Mouse (Mus musculus): ENCODE data around the gene Plk5. TPM values are rescaled to one million over a fixed set of nuclear protein-coding genes. Genes with fewer than 3 reads are reported as not detected.
"Not testable (repeated sequence)": the region's sequence is repeated elsewhere in the genome, so short reads cannot be mapped to it uniquely, and the experiment has no call there.

Gene Plk5
- total RNA-seq, 4 experiments from 2014 or later = 0.27 to 0.36 TPM; not detected in 2

- DNase-seq (ENCODE audit: low spot score in 2 of 2) = no peak
These were observed 25.4 kb upstream of the Plk5 start for GRCm38 (mm10) chr10:80330888-80331287.

GRCm38 (mm10) chr10:80331636-80332524 is 24.4 kb upstream of the Plk5 start:
- no peak for DNase-seq (ENCODE audit: low spot score in 2 of 2)

- no peak for DNase-seq (ENCODE audit: low spot score in 2 of 2)
These were observed 23.7 kb upstream of the Plk5 start for GRCm38 (mm10) chr10:80332525-80332989.

- DNase-seq (ENCODE audit: low spot score in 2 of 2) = no peak
These were observed 20.0 kb upstream of the Plk5 start for GRCm38 (mm10) chr10:80336263-80336662.

- peak; percentile 82 to 83 for DNase-seq (ENCODE audit: low spot score in 2 of 2)
These were observed 16.1 kb upstream of the Plk5 start for GRCm38 (mm10) chr10:80339941-80340750.

GRCm38 (mm10) chr10:80341026-80341425 is 15.2 kb upstream of the Plk5 start:
- DNase-seq (ENCODE audit: low spot score in 2 of 2) = no peak

GRCm38 (mm10) chr10:80341491-80342304 is 14.6 kb upstream of the Plk5 start:
- DNase-seq (ENCODE audit: low spot score in 2 of 2) = no peak

GRCm38 (mm10) chr10:80342305-80342748 is 13.9 kb upstream of the Plk5 start:
- DNase-seq (ENCODE audit: low spot score in 2 of 2) = no peak

GRCm38 (mm10) chr10:80342749-80343424 is 13.4 kb upstream of the Plk5 start:
- no peak for DNase-seq (ENCODE audit: low spot score in 2 of 2)

GRCm38 (mm10) chr10:80343425-80343895 is 12.8 kb upstream of the Plk5 start:
- DNase-seq (ENCODE audit: low spot score in 2 of 2) = no peak

- peak in 1 of 2 experiments; percentile 64 for DNase-seq (ENCODE audit: low spot score in 2 of 2)
These were observed 12.1 kb upstream of the Plk5 start for GRCm38 (mm10) chr10:80344131-80344661.

- no peak for DNase-seq (ENCODE audit: low spot score in 2 of 2)
These were observed 11.1 kb upstream of the Plk5 start for GRCm38 (mm10) chr10:80345122-80345521.

GRCm38 (mm10) chr10:80345929-80346328 is 10.3 kb upstream of the Plk5 start:
- DNase-seq (ENCODE audit: low spot score in 2 of 2) = not testable (repeated sequence)

GRCm38 (mm10) chr10:80347514-80347967 is 8.7 kb upstream of the Plk5 start:
- DNase-seq (ENCODE audit: low spot score in 2 of 2) = peak in 1 of 2 experiments; percentile 58

GRCm38 (mm10) chr10:80348244-80348781 is 7.9 kb upstream of the Plk5 start, which contains the start of gene Adamtsl5:
TSS of gene Adamtsl5 (minus strand) at chr10:80348412.
- peak; percentile 58 to 78 for DNase-seq (ENCODE audit: low spot score in 2 of 2)

GRCm38 (mm10) chr10:80348981-80349380 is 7.3 kb upstream of the Plk5 start:
- peak in 1 of 2 experiments; percentile 43 for DNase-seq (ENCODE audit: low spot score in 2 of 2)

GRCm38 (mm10) chr10:80350292-80350691 is 6.0 kb upstream of the Plk5 start:
- peak; percentile 77 to 79 for DNase-seq (ENCODE audit: low spot score in 2 of 2)

GRCm38 (mm10) chr10:80351896-80352295 is 4.4 kb upstream of the Plk5 start:
- DNase-seq (ENCODE audit: low spot score in 2 of 2) = no peak

- no peak for DNase-seq (ENCODE audit: low spot score in 2 of 2)
These were observed 3.5 kb upstream of the Plk5 start for GRCm38 (mm10) chr10:80352727-80353126.

GRCm38 (mm10) chr10:80355431-80355830 is 828 bp upstream of the Plk5 start:
- DNase-seq (ENCODE audit: low spot score in 2 of 2) = no peak

All from gastrocnemius, adult 8-10 months (tissue).